Mouse (Mus musculus) kidney, adult 18-20 months (tissue): ENCODE results near the gene Duxf3.
"Not testable (repeated sequence)": the region's sequence is repeated elsewhere in the genome, so short reads cannot be mapped to it uniquely, and the experiment has no call there.

ENCODE experiments used
- DNase-seq: peaks from one replicate; pipeline ENCODE4 v3.0.0; 2021

The Duxf3 gene

DNA sequence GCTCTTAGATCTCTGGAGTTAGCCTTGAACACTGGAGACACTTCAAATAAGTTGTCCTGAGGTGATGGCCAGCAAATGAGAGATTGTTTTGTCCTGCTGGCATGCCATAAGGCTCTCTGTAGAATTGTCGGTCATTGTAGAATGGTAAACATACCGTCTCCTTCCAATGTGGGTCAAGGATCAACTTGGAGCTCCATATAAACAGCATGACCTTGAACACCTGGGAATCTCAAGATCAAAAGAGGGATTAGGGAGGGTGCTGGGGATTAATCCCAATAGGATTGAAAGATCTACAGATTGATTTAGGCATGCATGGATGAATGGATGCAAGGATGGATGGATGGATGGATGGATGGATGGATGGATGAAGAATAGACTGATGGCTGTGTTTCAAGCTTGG lies 10.9 kb downstream of the Duxf3 start:
- not testable (repeated sequence) for DNase-seq

DNA sequence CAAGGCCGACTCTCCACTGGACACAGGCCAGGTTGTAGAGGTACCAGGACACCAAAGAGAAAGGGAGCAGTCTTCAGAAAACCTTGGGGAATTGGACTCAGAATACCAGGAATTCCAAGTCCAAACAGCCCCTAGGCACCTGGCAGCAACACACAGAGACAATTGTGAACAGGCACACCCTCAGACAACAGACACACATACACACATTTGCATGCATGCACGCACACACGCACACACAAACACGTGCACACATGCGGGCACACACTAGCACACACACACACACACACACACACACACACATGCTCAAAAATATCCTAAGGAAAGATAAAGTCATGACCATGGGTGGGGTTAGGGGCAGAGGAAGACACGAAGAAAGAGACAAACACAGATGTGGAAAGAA lies 11.7 kb downstream of the Duxf3 start:
- no peak for DNase-seq

GRCm38 (mm10) chr10:58217366-58217765 lies 15.1 kb downstream of the Duxf3 start:
- no peak for DNase-seq

DNA sequence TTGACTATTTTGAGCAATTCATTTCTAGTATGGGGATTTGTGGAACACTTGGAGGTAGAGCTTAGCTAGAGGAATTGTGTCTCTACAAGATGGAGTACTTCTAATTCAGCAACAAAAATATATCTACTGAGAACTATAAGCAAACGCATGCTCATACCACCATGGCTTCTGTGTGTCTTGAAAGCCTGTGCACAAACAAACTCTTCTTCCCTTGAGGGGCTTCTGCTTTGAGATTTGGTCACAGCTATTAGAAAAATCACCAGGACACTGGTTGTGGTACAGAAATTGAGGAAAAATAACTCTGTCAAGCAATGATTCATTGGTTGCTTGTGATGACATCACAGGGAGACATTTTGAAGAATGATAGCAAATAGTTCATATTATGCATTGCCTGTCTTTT lies 17.1 kb downstream of the Duxf3 start:
- no peak for DNase-seq

DNA sequence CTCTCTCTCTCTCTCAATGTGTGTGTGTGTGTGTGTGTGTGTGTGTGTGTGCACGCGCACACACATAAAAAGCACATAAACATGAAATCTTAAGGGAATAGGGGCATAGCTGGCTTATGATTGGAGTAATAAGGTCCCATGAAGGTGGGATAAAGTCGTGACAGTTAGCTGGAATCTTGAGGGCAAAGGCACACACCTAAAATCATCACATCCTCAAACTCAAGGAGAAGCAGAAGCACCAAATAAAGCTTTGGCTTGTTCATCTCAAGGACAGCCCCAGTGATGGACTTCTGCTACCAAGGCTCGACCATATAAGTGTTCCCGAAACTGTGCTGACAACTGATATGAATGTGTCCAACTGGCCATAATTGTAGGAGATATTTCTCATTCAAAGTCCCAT lies 17.5 kb downstream of the Duxf3 start:
- DNase-seq = no peak

DNA sequence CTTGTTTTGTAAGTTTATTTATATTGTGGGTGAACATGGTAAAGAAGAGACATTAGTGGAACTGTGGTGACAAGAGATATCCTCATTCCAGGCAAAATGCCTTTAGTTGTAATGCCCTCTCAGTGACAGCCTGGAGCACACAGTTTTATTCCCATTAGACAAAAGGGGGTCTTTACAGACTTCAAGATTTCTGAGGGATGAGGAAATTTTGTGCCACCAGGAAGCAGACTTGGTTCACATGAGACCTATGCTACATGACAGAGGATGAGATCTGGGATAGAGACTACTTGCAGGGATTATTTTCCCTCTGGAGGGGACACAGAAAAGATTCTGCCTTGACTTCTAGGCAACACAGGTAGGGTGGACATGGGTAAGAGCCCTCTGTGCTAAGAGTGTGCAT lies 18.0 kb downstream of the Duxf3 start:
- DNase-seq = no peak

DNA sequence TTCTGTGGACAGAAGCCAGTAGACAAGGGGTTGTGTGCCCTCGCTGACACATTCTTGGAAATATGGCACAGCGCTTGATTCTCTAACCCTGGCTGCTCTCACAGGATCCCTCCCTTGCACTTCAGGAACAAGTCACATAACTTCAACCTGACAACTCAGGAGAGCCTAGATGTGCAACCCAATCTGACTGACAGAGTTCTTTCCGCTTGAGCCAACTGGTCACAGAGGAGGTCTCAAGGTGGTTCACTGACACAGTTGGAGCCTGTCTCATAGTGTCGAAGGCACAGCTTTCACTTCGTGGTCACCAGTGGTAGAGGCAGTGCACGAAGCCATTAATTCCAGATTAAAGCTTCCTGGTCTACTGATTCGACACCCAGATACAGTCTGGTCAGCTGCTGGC lies 20.2 kb downstream of the Duxf3 start:
- no peak for DNase-seq

GRCm38 (mm10) chr10:58211213-58211612 lies 21.3 kb downstream of the Duxf3 start:
- DNase-seq = no peak

GRCm38 (mm10) chr10:58210514-58210913 lies 22.0 kb downstream of the Duxf3 start:
- DNase-seq = no peak

DNA sequence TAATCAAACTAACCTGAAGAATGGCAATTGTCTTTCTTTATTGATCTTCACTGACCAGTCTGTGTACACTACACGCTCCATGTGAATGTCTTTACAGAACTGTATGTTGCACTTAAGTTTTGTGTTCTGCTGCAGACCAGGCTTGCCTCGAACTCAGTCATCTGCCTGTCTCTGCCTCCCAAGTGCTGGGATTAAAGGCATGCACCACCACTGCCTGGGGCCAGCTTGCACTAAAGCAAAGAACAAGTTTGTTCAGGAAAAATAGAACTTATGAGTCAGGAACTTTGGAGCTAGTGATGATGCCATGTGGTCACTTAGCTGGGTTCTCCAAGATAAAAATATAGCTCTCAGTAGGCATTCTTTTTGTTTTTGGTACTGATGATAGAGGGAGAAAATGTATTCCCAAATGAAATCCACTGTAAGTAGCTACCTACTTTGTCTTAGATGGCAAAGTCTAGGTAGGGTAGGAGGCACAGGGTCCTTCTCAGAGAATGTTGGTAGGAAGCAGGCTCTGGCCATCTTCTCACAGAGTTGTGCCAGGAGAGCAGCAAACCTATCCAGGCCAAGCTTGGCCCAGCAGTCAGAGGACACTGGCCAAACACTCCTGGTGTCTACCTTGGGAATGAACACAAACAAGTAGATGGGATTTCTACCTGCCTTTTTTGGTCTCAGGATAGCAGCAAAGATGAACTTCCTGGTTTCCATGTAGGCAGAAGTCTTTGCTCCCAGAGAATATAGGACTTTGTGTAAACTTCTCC lies 22.6 kb downstream of the Duxf3 start:
- no peak for DNase-seq

- no peak for DNase-seq
Observed at GRCm38 (mm10) chr10:58206639-58207404, 25.7 kb downstream of the Duxf3 start.

DNA sequence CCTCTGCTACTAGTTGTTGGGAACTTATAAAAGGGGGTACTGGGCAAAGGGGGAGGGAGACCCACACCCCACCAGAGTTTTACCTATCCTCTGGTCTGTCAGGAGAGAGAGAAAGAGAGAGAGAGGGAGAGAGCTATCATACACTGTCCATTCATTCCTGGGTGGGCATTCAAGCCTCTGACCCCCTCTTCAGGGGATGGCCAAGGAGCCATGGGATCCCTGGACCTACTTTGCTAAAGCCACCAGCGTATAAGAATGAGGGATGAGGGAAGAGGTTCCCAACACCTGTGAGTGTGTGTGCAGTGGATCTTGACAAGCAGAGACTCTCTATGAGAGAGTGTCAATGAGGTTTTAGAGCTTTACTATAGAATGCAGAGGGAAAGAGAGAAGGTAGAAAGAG lies 26.5 kb downstream of the Duxf3 start:
- DNase-seq = no peak
